Mouse (Mus musculus) heart, adult 8-10 months (tissue): ENCODE measurements at regions not wholly inside any gene's neighbourhood (a gene's known extent, or its start where the extent isn't known, plus 50 kb on each side); places are given as distances from the start of the nearest gene placed in this dataset.

ENCODE experiments used
- DNase-seq: peaks from one replicate; pipeline ENCODE4 v3.0.0; 2022; ENCODE audit warnings: low spot score

GRCm38 (mm10) chr11:90088473-90088872 lies 58.3 kb downstream of the Tmem100 start:
- no peak for DNase-seq

- DNase-seq, result no peak
These were observed 63.9 kb downstream of the Tmem100 start for GRCm38 (mm10) chr11:90094052-90094451.

- no peak for DNase-seq
These were observed 64.7 kb downstream of the Tmem100 start for GRCm38 (mm10) chr11:90094700-90095355.

GRCm38 (mm10) chr11:90098471-90098870 lies 68.3 kb downstream of the Tmem100 start:
- DNase-seq, result no peak

DNA sequence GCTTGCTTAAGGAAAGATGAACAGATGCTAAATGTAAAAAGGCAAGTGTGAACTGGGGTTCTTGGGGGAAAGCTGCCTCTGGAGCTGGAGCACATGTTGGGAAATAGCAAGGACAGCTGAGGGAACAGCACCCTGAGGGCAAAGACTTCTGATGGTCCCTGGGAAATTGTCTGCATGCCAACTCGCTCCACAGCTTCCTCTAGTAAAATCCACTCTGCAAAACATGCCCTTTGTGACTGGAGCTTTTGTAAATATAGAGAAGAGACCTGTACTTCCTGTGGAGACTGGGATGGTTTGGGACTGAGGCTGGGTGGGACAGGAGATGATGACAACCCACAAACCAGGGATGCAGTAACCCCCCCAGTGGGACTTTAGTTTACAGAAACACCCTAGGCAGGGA lies 69.0 kb downstream of the Tmem100 start:
- DNase-seq, result no peak

DNA sequence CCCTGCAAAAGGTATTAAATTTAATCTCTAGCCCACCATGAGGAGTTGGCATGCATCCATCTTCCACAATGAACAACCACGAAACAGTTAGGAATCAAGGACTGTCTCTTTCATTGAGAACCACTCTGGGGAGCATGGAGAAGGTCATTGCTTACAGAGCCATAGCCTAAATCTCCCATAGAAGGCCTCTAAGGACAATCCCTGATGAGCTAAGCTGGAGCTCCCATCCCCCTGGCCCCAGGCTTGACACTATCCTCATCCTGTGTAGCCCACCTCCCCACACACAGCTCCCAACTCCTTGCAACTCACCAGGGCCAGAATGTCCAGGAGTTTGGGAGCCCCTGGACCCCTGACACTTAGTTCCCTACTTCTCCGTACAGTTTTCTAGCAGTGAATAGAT lies 70.0 kb downstream of the Tmem100 start:
- DNase-seq, result no peak

GRCm38 (mm10) chr11:90101284-90101683 lies 71.1 kb downstream of the Tmem100 start:
- peak; percentile 82 for DNase-seq

- peak; percentile 72 for DNase-seq
These were observed 76.1 kb downstream of the Tmem100 start for GRCm38 (mm10) chr11:90106063-90106798.

DNA sequence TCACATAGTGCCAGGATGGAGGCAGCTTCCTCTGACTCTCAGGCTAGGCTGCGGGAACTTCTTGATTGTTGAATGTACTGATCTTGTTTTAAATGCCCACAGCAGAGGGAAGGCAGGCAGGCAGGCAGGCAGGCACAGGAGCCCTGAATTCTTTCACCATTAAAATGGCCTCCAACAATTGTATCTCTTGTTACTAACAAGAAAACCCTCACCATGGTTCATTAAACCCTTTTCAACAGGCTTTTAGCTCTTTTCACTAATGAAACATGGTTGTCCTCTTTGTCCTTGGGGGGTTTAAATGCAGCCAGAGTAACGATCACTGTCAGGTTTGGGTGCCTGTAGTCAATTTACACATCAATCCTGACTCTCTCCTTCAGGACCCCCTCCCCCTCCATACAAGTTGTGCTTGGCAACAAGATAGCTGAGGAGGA lies 77.8 kb upstream of the Gm45716 start:
- DNase-seq, result no peak

DNA sequence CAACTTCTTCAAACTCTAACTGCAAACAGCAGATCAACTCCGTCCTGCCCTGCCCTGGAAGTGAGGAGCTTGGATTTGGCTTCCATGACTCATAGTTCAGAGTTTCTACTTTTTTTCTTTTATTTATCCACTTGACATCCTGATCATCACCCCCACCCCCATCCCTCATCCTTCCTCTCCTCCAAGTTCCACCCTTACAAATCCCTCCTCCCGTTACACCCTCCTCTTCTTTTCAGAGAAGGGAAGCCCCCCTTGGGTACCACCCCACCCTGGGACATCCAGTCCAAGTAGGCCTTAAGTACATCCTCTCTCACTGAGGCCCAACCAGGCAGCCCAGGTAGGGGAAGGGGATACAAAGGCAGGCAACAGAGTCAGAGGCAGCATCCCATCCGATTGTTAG lies 77.3 kb upstream of the Gm45716 start:
- DNase-seq, result no peak

DNA sequence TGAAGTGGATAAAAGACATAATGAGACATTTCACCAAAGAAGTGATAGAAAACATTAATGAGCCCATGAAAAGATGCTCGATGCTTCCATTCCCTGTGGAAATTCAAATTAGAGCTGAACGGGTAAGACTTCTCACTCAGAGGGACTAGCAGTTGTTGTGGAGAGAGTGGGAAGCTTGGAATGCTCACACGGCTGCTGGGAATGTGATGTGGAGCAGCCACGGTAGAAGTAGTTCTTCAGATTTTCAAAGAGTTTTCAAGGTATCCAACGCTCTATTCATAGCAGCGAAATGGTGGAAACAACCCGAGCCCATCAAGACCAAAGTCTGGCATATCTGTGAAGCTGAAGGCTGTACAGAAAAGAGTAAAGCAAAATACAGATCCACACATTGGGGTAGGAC lies 75.3 kb upstream of the Gm45716 start:
- DNase-seq, result no peak

- no peak for DNase-seq
These were observed 70.5 kb upstream of the Gm45716 start for GRCm38 (mm10) chr11:90116676-90117663.

GRCm38 (mm10) chr11:90117664-90118295 lies 69.7 kb upstream of the Gm45716 start:
- no peak for DNase-seq

GRCm38 (mm10) chr11:90121902-90122301 lies 65.6 kb upstream of the Gm45716 start:
- DNase-seq, result no peak

- no peak for DNase-seq
These were observed 64.8 kb upstream of the Gm45716 start for GRCm38 (mm10) chr11:90122709-90123108.

- peak; percentile 70 for DNase-seq
These were observed 63.6 kb upstream of the Gm45716 start for GRCm38 (mm10) chr11:90123851-90124250.

- no peak for DNase-seq
These were observed 61.2 kb upstream of the Gm45716 start for GRCm38 (mm10) chr11:90126289-90126688.

DNA sequence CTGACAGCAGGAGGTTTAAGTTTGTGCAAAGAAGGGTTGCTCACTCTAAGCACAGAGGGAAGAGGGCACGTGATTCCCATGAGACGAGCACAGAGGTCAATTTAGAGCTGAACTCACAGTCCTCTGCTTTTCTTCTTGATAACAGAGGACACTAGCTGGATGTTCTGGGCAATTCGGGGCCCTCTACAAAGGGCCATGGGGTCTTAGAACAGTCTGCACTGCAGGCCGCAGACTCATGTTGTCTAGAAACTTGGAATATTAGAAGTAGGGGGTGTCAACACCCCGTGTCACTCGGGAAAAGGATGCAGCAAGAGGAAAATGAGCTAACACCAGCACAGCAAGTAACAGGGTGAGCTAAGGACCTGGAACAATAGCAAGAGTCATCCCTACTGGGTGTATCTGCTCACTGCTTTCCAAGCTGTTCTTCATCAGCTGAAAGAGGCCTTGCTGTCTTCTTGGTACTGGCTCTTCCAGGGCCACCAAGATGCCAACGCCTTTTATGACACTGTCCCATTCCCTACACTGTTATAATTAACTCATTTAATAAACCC lies 58.5 kb upstream of the Gm45716 start:
- no peak for DNase-seq

GRCm38 (mm10) chr11:90129793-90130624 lies 57.5 kb upstream of the Gm45716 start:
- peak; percentile 57 for DNase-seq

DNA sequence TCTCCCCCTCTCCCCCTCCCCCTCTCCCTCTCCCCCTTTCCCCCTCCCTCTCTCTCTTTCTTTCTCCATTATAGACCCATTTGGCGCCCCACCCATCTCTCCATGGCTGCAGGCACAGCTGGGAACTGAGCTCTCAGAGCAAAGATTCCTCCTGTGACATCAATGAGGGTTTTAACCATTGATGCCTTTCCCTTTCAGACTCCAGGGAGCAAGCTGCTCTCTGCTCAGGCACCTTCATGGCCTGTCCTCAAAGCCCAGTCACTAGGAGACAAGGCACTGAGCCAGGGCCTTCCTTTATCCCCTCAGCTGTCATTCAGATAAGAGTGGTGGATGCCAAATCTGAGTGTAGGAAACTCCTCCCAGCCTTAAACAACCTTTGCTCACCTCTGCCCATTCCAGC lies 56.8 kb upstream of the Gm45716 start:
- peak; percentile 77 for DNase-seq
